Mouse (Mus musculus): ENCODE results near the gene Kpna1. TPM values are rescaled to one million over a fixed set of nuclear protein-coding genes. Genes with fewer than 3 reads are reported as not detected.
"Not testable (repeated sequence)": the region's sequence is repeated elsewhere in the genome, so short reads cannot be mapped to it uniquely, and the experiment has no call there.

Gene Kpna1
- polyA plus RNA-seq, 1 experiment from 2014 or later, result 40.4 TPM

DNA sequence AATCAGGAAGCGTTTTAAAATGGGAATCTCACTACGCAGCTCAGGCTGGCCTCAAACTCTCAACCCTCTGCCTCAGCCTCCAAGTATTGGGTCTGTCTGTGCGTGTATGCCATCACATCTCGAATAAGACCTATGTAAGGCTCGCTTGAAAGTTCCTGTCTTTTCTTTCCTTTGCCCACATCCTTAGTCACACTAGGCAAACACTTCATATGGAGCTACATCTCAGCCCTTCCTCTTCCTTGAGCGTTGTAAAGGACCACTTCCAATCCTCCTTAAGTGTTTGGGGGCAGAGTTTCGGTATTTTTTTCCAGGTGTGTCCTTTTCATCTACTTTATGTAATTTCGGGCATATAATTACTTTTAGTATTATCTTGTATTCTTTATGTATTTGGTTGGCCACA lies 76.4 kb downstream of the Kpna1 start:
- Histone ChIP-seq H3K36me3 (ENCODE audit: control insufficient read depth, insufficient read depth, low read length) (peaks cover 34% of the 10 kb centered on the region), H3K9ac (ENCODE audit: low read depth, low read length) (no peak overlapping the region), H3K4me3 (ENCODE audit: low read depth, low read length) (no peak overlapping the region), H3K27me3 (replicated peaks; ENCODE audit: control insufficient read depth, insufficient read depth, low read length) (no peaks in the 10 kb centered on the region), H3K9me3 (ENCODE audit: control insufficient read depth, low read length) (no peaks in the 10 kb centered on the region), H3K27ac (replicated peaks; ENCODE audit: low read depth, low read length) (no peak overlapping the region), H3K4me1 (ENCODE audit: control insufficient read depth, insufficient read depth, low read length) (no peaks in the 10 kb centered on the region), H3K4me2 (ENCODE audit: low read depth, low read length) (no peak overlapping the region)
- ATAC-seq (ENCODE audit: low read depth) (no peak), DNase-seq (ENCODE audit: low spot score) (no peak)
- 93% methylated on average over 8 of the region's 8 CpGs for WGBS

DNA sequence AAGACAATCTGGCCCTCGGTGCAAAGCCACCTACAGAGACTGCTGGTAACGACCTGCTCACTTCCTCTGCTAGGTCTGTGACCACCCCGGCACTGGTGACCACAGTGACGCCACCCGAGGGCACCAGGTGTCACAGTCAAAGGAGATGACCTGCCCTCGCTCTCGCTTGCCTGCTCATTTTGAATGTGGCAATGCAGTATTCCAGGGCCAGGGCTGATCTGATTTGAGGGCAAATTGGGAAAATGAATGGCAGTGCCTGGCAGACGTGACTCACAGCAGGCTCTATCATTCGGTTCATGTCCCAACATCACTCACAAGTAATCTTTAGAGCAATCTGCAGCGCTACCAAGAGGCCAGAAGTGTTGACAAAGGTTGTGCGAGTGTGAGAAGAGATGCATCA lies 77.9 kb downstream of the Kpna1 start:
- no peak overlapping the region for H3K27ac ChIP-seq (replicated peaks; ENCODE audit: low read depth, low read length)
- H3K9ac ChIP-seq (ENCODE audit: low read depth, low read length), result no peak overlapping the region
- H3K36me3 ChIP-seq (ENCODE audit: control insufficient read depth, insufficient read depth, low read length), result peaks cover 19% of the 10 kb centered on the region
- no peak overlapping the region for H3K4me2 ChIP-seq (ENCODE audit: low read depth, low read length)
- no peak for DNase-seq (ENCODE audit: low spot score)
- H3K4me3 ChIP-seq (ENCODE audit: low read depth, low read length), result no peak overlapping the region
- no peak for ATAC-seq (ENCODE audit: low read depth)
- H3K27me3 ChIP-seq (replicated peaks; ENCODE audit: control insufficient read depth, insufficient read depth, low read length), result no peaks in the 10 kb centered on the region
- WGBS, result 94% methylated on average over 11 of the region's 11 CpGs
- no peaks in the 10 kb centered on the region for H3K9me3 ChIP-seq (ENCODE audit: control insufficient read depth, low read length)
- H3K4me1 ChIP-seq (ENCODE audit: control insufficient read depth, insufficient read depth, low read length), result no peaks in the 10 kb centered on the region

DNA sequence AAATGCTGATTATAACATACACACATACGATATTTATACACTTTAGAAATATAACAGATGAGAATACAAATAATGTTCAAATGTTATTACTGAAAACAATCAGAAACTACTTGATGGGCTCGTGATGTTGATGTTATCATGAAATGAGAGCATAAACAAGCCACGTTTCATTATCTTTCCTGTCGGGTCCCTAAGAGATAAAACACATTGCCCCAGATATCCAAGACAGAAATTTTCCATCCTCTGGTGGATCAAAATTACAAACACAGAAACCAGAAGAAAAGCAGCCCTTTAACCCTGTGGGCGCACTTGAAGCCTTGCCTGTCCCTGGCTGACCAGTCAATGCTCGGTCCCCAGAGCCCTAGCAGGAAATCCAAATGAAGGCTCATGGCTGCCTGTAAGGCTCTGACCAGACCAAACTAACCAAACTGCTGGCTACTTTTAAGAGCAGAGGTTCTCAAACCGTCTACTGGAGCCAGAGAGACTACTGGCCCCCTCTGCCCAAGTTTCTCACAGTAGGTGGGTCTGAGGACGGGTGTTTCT lies 79.5 kb downstream of the Kpna1 start:
- Histone ChIP-seq H3K27ac (replicated peaks; ENCODE audit: low read depth, low read length) (no peak overlapping the region), H3K9ac (ENCODE audit: low read depth, low read length) (no peak overlapping the region), H3K4me1 (ENCODE audit: control insufficient read depth, insufficient read depth, low read length) (no peaks in the 10 kb centered on the region), H3K4me3 (ENCODE audit: low read depth, low read length) (no peak overlapping the region), H3K27me3 (replicated peaks; ENCODE audit: control insufficient read depth, insufficient read depth, low read length) (no peaks in the 10 kb centered on the region), H3K9me3 (ENCODE audit: control insufficient read depth, low read length) (no peaks in the 10 kb centered on the region), H3K36me3 (ENCODE audit: control insufficient read depth, insufficient read depth, low read length) (peaks cover 7% of the 10 kb centered on the region; the same call in 1 of the 2 replicates), H3K4me2 (ENCODE audit: low read depth, low read length) (no peak overlapping the region)
- ATAC-seq (ENCODE audit: low read depth) (no peak), DNase-seq (ENCODE audit: low spot score) (no peak)
- WGBS, result 71% methylated on average over 8 of the region's 8 CpGs

DNA sequence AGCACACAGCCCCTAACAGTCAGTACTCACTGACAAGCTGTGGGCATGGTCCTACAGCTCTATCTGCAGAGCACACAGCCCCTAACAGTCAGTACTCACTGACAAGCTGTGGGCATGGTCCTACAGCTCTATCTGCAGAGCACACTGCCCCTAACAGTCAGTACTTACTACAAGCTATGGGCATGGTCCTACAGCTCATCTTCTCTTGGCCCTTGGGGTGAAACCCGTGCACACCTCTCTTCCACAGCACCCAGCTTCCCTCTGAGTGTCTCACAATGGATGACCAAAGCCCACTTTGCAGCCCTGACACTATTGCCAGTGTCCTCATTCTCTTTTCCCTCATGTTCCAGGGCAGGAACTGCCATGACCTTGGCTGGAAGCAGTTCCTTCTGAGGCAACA lies 84.0 kb downstream of the Kpna1 start:
- H3K9ac ChIP-seq (ENCODE audit: low read depth, low read length); H3K27ac ChIP-seq (replicated peaks; ENCODE audit: low read depth, low read length); DNase-seq (ENCODE audit: low spot score); H3K36me3 ChIP-seq (ENCODE audit: control insufficient read depth, insufficient read depth, low read length); H3K4me2 ChIP-seq (ENCODE audit: low read depth, low read length); ATAC-seq (ENCODE audit: low read depth); H3K27me3 ChIP-seq (replicated peaks; ENCODE audit: control insufficient read depth, insufficient read depth, low read length); H3K4me3 ChIP-seq (ENCODE audit: low read depth, low read length); H3K9me3 ChIP-seq (ENCODE audit: control insufficient read depth, low read length); H3K4me1 ChIP-seq (ENCODE audit: control insufficient read depth, insufficient read depth, low read length): not testable (repeated sequence)
- 95% methylated on average over 1 of the region's 1 CpGs for WGBS

DNA sequence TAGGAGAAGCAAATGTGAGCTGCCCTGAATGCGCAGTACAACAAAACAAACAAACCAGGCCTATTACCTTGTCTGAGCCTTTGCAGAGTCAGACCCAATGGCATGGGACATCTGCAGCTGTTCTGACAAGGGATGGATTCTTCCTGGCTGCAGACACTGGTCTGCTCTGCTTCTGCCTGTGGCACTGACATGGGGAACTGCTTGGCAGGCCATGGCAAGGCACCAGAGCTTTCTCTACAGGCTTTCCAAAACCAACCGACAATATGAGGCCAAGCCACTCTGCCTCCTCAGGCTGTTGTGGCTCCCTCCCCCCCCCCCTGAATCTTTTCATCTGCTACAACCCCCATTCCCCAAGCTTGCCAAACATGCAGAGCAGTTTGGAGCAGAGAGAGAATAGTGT lies 84.8 kb downstream of the Kpna1 start:
- H3K9me3 ChIP-seq (ENCODE audit: control insufficient read depth, low read length), result no peaks in the 10 kb centered on the region
- ATAC-seq (ENCODE audit: low read depth) (no peak), DNase-seq (ENCODE audit: low spot score) (no peak)
- no peaks in the 10 kb centered on the region for H3K4me1 ChIP-seq (ENCODE audit: control insufficient read depth, insufficient read depth, low read length)
- H3K27me3 ChIP-seq (replicated peaks; ENCODE audit: control insufficient read depth, insufficient read depth, low read length), result no peaks in the 10 kb centered on the region
- 0 out of 2 replicates have a peak, but pooled peaks cover 12% of the 10 kb centered on the region for H3K36me3 ChIP-seq (ENCODE audit: control insufficient read depth, insufficient read depth, low read length)
- no peak overlapping the region for H3K27ac ChIP-seq (replicated peaks; ENCODE audit: low read depth, low read length)
- H3K4me2 ChIP-seq (ENCODE audit: low read depth, low read length), result no peak overlapping the region
- no peak overlapping the region for H3K9ac ChIP-seq (ENCODE audit: low read depth, low read length)
- 66% methylated on average over 2 of the region's 2 CpGs for WGBS
- H3K4me3 ChIP-seq (ENCODE audit: low read depth, low read length), result no peak overlapping the region

DNA sequence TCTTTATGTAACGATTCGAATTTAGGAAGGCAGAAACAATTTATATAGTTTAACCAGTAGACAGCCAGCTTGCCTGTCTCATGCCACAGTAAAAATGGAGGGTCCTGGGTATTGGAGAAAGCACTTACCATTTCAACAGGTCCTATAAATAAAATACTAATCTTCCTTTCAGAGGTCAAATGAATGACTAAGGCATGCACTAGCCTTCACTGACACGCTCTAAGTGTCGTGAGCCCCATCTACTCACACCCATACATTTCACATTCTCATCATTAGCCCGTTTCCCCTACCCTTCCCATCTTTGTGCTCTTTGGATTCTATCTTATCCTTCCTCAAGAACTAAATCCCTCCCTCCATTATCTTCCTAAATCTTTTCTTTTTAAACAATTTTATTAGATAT lies 86.4 kb downstream of the Kpna1 start:
- no peak overlapping the region for H3K4me3 ChIP-seq (ENCODE audit: low read depth, low read length)
- H3K9ac ChIP-seq (ENCODE audit: low read depth, low read length), result no peak overlapping the region
- DNase-seq (ENCODE audit: low spot score), result no peak
- H3K27me3 ChIP-seq (replicated peaks; ENCODE audit: control insufficient read depth, insufficient read depth, low read length), result no peaks in the 10 kb centered on the region
- ATAC-seq (ENCODE audit: low read depth), result no peak
- no peak overlapping the region for H3K4me2 ChIP-seq (ENCODE audit: low read depth, low read length)
- H3K27ac ChIP-seq (replicated peaks; ENCODE audit: low read depth, low read length), result no peak overlapping the region
- 83% methylated on average over 5 of the region's 5 CpGs for WGBS
- H3K36me3 ChIP-seq (ENCODE audit: control insufficient read depth, insufficient read depth, low read length), result peaks cover 17% of the 10 kb centered on the region; the same call in 1 of the 2 replicates
- no peaks in the 10 kb centered on the region for H3K9me3 ChIP-seq (ENCODE audit: control insufficient read depth, low read length)
- peaks cover 9% of the 10 kb centered on the region for H3K4me1 ChIP-seq (ENCODE audit: control insufficient read depth, insufficient read depth, low read length)

DNA sequence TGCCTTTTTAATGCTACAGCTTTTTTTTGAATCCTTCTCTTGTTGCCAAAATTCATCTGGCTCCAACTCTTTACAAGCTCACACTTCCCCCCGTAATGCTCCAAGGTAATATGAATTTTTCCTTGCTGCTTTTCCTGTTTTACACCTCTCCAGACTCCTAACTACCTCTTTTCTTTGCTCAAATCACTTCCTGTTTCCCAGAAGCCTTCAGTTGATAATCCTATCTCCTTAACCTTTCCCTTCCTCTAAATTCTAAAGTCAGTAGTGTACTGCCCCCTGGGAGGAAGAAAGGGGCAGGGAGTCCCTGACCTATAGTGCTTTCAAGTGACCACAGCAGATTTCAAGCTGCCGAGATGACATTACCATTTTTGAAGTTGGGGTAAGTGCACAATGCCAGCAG lies 89.1 kb downstream of the Kpna1 start:
- no peak overlapping the region for H3K4me2 ChIP-seq (ENCODE audit: low read depth, low read length)
- DNase-seq (ENCODE audit: low spot score) (no peak), ATAC-seq (ENCODE audit: low read depth) (no peak)
- 59% methylated on average over 2 of the region's 2 CpGs for WGBS
- no peak overlapping the region for H3K4me3 ChIP-seq (ENCODE audit: low read depth, low read length)
- H3K9ac ChIP-seq (ENCODE audit: low read depth, low read length), result no peak overlapping the region
- H3K36me3 ChIP-seq (ENCODE audit: control insufficient read depth, insufficient read depth, low read length), result peaks cover 17% of the 10 kb centered on the region; the same call in 1 of the 2 replicates
- H3K9me3 ChIP-seq (ENCODE audit: control insufficient read depth, low read length), result no peaks in the 10 kb centered on the region
- H3K27ac ChIP-seq (replicated peaks; ENCODE audit: low read depth, low read length), result no peak overlapping the region
- H3K4me1 ChIP-seq (ENCODE audit: control insufficient read depth, insufficient read depth, low read length), result peaks cover 11% of the 10 kb centered on the region
- no peaks in the 10 kb centered on the region for H3K27me3 ChIP-seq (replicated peaks; ENCODE audit: control insufficient read depth, insufficient read depth, low read length)

DNA sequence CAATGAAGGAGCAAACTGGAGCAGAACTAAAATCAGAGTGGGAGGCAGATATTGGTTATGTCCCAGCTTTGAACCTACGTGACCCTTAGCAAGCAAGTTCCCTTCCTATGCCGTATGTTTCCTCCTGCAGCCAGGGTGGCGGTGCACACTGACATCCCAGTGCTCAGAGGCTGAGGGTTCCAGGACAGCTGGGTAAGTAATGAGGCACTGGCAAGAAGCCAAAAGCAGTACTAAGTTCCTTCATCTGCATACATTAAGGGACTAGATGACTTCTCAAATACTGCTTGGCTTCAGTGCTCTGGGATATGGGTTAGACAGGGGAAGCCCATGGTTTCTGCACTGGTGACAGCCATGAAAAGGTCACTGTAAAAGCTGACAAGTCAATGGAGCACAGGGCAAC lies 89.8 kb downstream of the Kpna1 start:
- Histone ChIP-seq H3K27ac (replicated peaks; ENCODE audit: low read depth, low read length) (no peak overlapping the region), H3K4me2 (ENCODE audit: low read depth, low read length) (peak overlapping the region; percentile 3; the same call in 1 of the 2 replicates), H3K4me3 (ENCODE audit: low read depth, low read length) (no peak overlapping the region), H3K4me1 (ENCODE audit: control insufficient read depth, insufficient read depth, low read length) (peaks cover 11% of the 10 kb centered on the region), H3K27me3 (replicated peaks; ENCODE audit: control insufficient read depth, insufficient read depth, low read length) (no peaks in the 10 kb centered on the region), H3K9me3 (ENCODE audit: control insufficient read depth, low read length) (no peaks in the 10 kb centered on the region), H3K9ac (ENCODE audit: low read depth, low read length) (no peak overlapping the region), H3K36me3 (ENCODE audit: control insufficient read depth, insufficient read depth, low read length) (peaks cover 17% of the 10 kb centered on the region; the same call in 1 of the 2 replicates)
- no peak for ATAC-seq (ENCODE audit: low read depth)
- WGBS, result 64% methylated on average over 3 of the region's 3 CpGs
- no peak for DNase-seq (ENCODE audit: low spot score)

DNA sequence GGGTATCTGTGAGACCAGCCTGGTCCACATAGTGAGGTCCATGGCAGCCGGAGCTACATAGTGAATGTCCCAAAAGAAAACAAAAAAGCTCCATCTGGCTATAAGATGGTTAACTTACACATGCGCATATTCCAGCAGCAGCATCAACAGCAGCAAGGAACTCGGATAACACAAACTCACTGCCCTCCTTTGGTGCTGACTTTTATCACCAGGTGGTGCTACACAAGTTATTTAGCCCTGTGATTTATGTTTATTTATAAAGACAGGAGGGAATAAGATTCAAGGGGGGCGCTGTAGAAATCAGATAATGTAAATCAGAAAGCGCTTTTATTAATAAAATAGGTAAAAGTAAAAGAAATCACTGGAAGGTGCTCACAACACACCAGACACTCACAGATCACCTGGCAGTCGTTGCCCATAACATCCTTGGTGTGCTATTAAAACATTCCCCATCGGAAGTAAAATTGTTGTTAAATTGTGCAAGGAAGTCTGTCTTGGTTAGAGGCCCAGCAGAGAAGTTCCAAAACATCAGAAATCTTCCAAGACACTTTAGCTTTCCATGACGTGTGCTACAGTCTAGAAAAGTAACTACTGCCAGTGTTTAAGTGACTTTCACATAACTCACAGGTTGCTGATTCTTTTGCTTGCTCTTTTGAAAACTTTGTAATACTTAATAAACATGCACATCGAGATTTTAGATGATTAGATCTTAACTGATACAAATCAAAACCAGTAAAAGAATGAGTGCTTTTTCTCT lies 91.4 kb downstream of the Kpna1 start:
- H3K27ac ChIP-seq (replicated peaks; ENCODE audit: low read depth, low read length), result no peak overlapping the region

More for the DNA sequence above, 91.4 kb downstream of the Kpna1 start:
- peak overlapping the region; percentile 92 for H3K9ac ChIP-seq (ENCODE audit: low read depth, low read length)
- H3K27me3 ChIP-seq (replicated peaks; ENCODE audit: control insufficient read depth, insufficient read depth, low read length), result no peaks in the 10 kb centered on the region
- 29% methylated on average over 9 of the region's 9 CpGs for WGBS
- H3K9me3 ChIP-seq (ENCODE audit: control insufficient read depth, low read length), result no peaks in the 10 kb centered on the region
- H3K36me3 ChIP-seq (ENCODE audit: control insufficient read depth, insufficient read depth, low read length), result peaks cover 17% of the 10 kb centered on the region; the same call in 1 of the 2 replicates
- DNase-seq (ENCODE audit: low spot score) (peak; percentile 33), ATAC-seq (ENCODE audit: low read depth) (no peak)
- peak overlapping the region; percentile 85 for H3K4me3 ChIP-seq (ENCODE audit: low read depth, low read length)
- H3K4me1 ChIP-seq (ENCODE audit: control insufficient read depth, insufficient read depth, low read length), result peaks cover 11% of the 10 kb centered on the region
- peak overlapping the region; percentile 82 for H3K4me2 ChIP-seq (ENCODE audit: low read depth, low read length)
